Comparison of ENCODE assay signal across 10 mouse cellular contexts in genomic region chr15:85209341-85209740, GRCm38 (mm10). TPM values are rescaled to one million over a fixed set of nuclear protein-coding genes. Genes with fewer than 3 reads are reported as not detected.
DNase-seq lines count a peak whose midpoint lies in the region; ATAC-seq and TF ChIP-seq lines count a peak whose summit lies in the region.
"Had no signal": no experiment of that assay in that cellular context is flagged by ENCODE, and none has a peak within 500 bp of the region (broad histone marks: within the 10 kb centered on the region; RNA-seq: fewer than 3 reads in every experiment).

No protein-coding gene starts in this region.

- no peaks in the 10 kb centered on the region for H3K27me3 ChIP-seq in ES-Bruce4 (ENCODE audit: control insufficient read depth, insufficient read depth, low read length, poor library complexity, severe bottlenecking)
- peaks cover 9% of the 10 kb centered on the region; the same call in 1 of the 2 replicates for H3K27me3 ChIP-seq in liver, postnatal 0 days (ENCODE audit: insufficient read depth, low read length)
- H3K27me3 ChIP-seq: midbrain, embryonic 15.5 days; Patski had no signal

- peaks cover 3% of the 10 kb centered on the region; the same call in 1 of the 2 replicates for H3K36me3 ChIP-seq in ES-Bruce4 (ENCODE audit: control insufficient read depth, insufficient read depth, low read length, poor library complexity, severe bottlenecking)
- H3K36me3 ChIP-seq in liver, postnatal 0 days (replicated peaks; ENCODE audit: insufficient read depth, low read length) = no peaks in the 10 kb centered on the region
- H3K36me3 ChIP-seq: liver, embryonic 13.5 days; midbrain, embryonic 15.5 days had no signal

- no peak for TF ChIP-seq POLR2A in ES-Bruce4 (IDR thresholded peaks at IDR 0.05; ENCODE audit: insufficient read depth, low read length)

- 80% methylated on average over 3 of the region's 3 CpGs for WGBS in liver, postnatal 0 days (ENCODE audit: insufficient replicate concordance)

- DNase-seq in kidney, postnatal 4 days = peak; percentile 48 to 59
- no peak for DNase-seq in kidney, postnatal 14 days
- peak; percentile 8 for DNase-seq in 416B (ENCODE audit: low read depth)
- no peak for DNase-seq in liver, postnatal 0 days
- DNase-seq in embryo, embryonic 9.5 days (ENCODE audit: extremely low spot score) = no peak
- DNase-seq in gastrocnemius, postnatal 14 days = no peak
- DNase-seq: liver, embryonic 13.5 days had no signal

- intact Hi-C loops in gastrocnemius, postnatal 14 days (cut with DNase I; ENCODE audit: low total_unique reads) = no loop called here

- H3K4me3 ChIP-seq in ES-Bruce4 (ENCODE audit: low read depth, low read length) = no peak overlapping the region
- H3K4me3 ChIP-seq in liver, postnatal 0 days (ENCODE audit: low read depth, low read length) = no peak overlapping the region
- H3K4me3 ChIP-seq: liver, embryonic 13.5 days; midbrain, embryonic 15.5 days had no signal

- peak; percentile 16 for TF ChIP-seq CTCF in ES-Bruce4 (IDR thresholded peaks at IDR 0.05; ENCODE audit: low read depth, low read length)
- peak; percentile 42 for TF ChIP-seq CTCF in liver, postnatal 0 days (IDR thresholded peaks at IDR 0.05; ENCODE audit: low read depth)

- no peak overlapping the region for H3K27ac ChIP-seq in ES-Bruce4 (ENCODE audit: insufficient read depth, low read length)
- H3K27ac ChIP-seq in liver, postnatal 0 days (ENCODE audit: low read depth) = no peak overlapping the region
- H3K27ac ChIP-seq: liver, embryonic 13.5 days; midbrain, embryonic 15.5 days had no signal

- no peak overlapping the region for H3K9ac ChIP-seq in ES-Bruce4 (ENCODE audit: low read depth, poor library complexity, severe bottlenecking)
- no peak overlapping the region for H3K9ac ChIP-seq in liver, postnatal 0 days (replicated peaks)
- H3K9ac ChIP-seq: liver, embryonic 13.5 days; midbrain, embryonic 15.5 days had no signal

- H3K4me1 ChIP-seq in ES-Bruce4 (ENCODE audit: control insufficient read depth, insufficient read depth, low read length) = peaks cover 2% of the 10 kb centered on the region
- peaks cover 6% of the 10 kb centered on the region for H3K4me1 ChIP-seq in liver, postnatal 0 days (ENCODE audit: insufficient read depth)

- H3K9me3 ChIP-seq in ES-Bruce4 (replicated peaks; ENCODE audit: control insufficient read depth, insufficient read depth, low read length, poor library complexity, severe bottlenecking) = no peaks in the 10 kb centered on the region; the same call in 1 of the 2 replicates
- H3K9me3 ChIP-seq in liver, postnatal 0 days (ENCODE audit: low read length) = no peaks in the 10 kb centered on the region
- H3K9me3 ChIP-seq: midbrain, embryonic 15.5 days had no signal

- TF ChIP-seq EP300 in ES-Bruce4 (IDR thresholded peaks at IDR 0.05; ENCODE audit: insufficient read depth, low read depth, low read length) = no peak
- no peak for TF ChIP-seq EP300 in liver, postnatal 0 days (IDR thresholded peaks at IDR 0.05; ENCODE audit: low read depth)

- no peak overlapping the region for H3K4me2 ChIP-seq in liver, postnatal 0 days (ENCODE audit: low read depth, low read length)
- H3K4me2 ChIP-seq: liver, embryonic 13.5 days; midbrain, embryonic 15.5 days had no signal

- ATAC-seq in liver, postnatal 0 days = no peak
- ATAC-seq: midbrain, embryonic 15.5 days; Patski had no signal

RNA-seq across cellular contexts. Expression of gene Fbln1, which starts 3.6 kb away (rescaled TPM):
- polyA plus RNA-seq in ES-Bruce4 (2011; ENCODE audit: insufficient read depth, insufficient read length, low read depth, missing spikeins) = 48.1 and 51.7 TPM in 2 replicates
- 2.6 and 2.8 TPM in 2 replicates for polyA plus RNA-seq in liver, postnatal 0 days (2015; fragmentation: Nextera tagmentation; extraction: Ambion mirVana)
- total RNA-seq in gastrocnemius, postnatal 14 days (2021) = 10 to 100 TPM; 12.2 to 15.3 TPM

Comparison
In these comparisons a context has a peak if more than half of its experiments do, and no peak if none do; other contexts are left out.
1. DNase-seq: peak in kidney, postnatal 4 days (2 of 2) and 416B (single experiment); none in kidney, postnatal 14 days (single experiment), liver, postnatal 0 days (single experiment), embryo, embryonic 9.5 days (single experiment) and gastrocnemius, postnatal 14 days (single experiment).
2. RNA of gene Fbln1, which starts 3.6 kb away (polyA plus RNA-seq): 48.1 to 51.7 TPM in ES-Bruce4; 2.6 to 2.8 TPM in liver, postnatal 0 days; every median in the first group is over 10 times any median in the second.